Mouse (Mus musculus): ENCODE data around the gene Bcas3. TPM values are rescaled to one million over a fixed set of nuclear protein-coding genes. Genes with fewer than 3 reads are reported as not detected.

Bcas3 gene
- total RNA-seq, 2 experiments from 2014 or later: 97.0 to 136 TPM

- ATAC-seq (replicated peaks; ENCODE audit: low FRiP score, poor library complexity, severe bottlenecking): no peak
Measured at GRCm38 (mm10) chr11:85763655-85764054, 410.7 kb downstream of the Bcas3 start.

- no peak for ATAC-seq (replicated peaks; ENCODE audit: low FRiP score, poor library complexity, severe bottlenecking)
Measured at GRCm38 (mm10) chr11:85766106-85766723, 413.2 kb downstream of the Bcas3 start.

GRCm38 (mm10) chr11:85766811-85767210, 413.8 kb downstream of the Bcas3 start:
- no peak for ATAC-seq (replicated peaks; ENCODE audit: low FRiP score, poor library complexity, severe bottlenecking)

GRCm38 (mm10) chr11:85769740-85770139, 416.8 kb downstream of the Bcas3 start:
- no peak for ATAC-seq (replicated peaks; ENCODE audit: low FRiP score, poor library complexity, severe bottlenecking)

GRCm38 (mm10) chr11:85773391-85773790, 420.4 kb downstream of the Bcas3 start:
- ATAC-seq (replicated peaks; ENCODE audit: low FRiP score, poor library complexity, severe bottlenecking): no peak

GRCm38 (mm10) chr11:85774707-85775106, 421.7 kb downstream of the Bcas3 start:
- no peak for ATAC-seq (replicated peaks; ENCODE audit: low FRiP score, poor library complexity, severe bottlenecking)

GRCm38 (mm10) chr11:85775492-85775891, 422.5 kb downstream of the Bcas3 start:
- no peak for ATAC-seq (replicated peaks; ENCODE audit: low FRiP score, poor library complexity, severe bottlenecking)

- no peak for ATAC-seq (replicated peaks; ENCODE audit: low FRiP score, poor library complexity, severe bottlenecking)
Measured at GRCm38 (mm10) chr11:85776861-85777360, 423.9 kb downstream of the Bcas3 start.

GRCm38 (mm10) chr11:85777950-85778349, 425.0 kb downstream of the Bcas3 start:
- no peak for ATAC-seq (replicated peaks; ENCODE audit: low FRiP score, poor library complexity, severe bottlenecking)

GRCm38 (mm10) chr11:85780303-85780702, 427.3 kb downstream of the Bcas3 start:
- ATAC-seq (replicated peaks; ENCODE audit: low FRiP score, poor library complexity, severe bottlenecking): no peak

GRCm38 (mm10) chr11:85786113-85786718, 433.2 kb downstream of the Bcas3 start:
- 0 out of 2 replicates have a peak, but pooled peaks have one; percentile 18 for ATAC-seq (replicated peaks; ENCODE audit: low FRiP score, poor library complexity, severe bottlenecking)

GRCm38 (mm10) chr11:85789750-85790149, 436.8 kb downstream of the Bcas3 start:
- ATAC-seq (replicated peaks; ENCODE audit: low FRiP score, poor library complexity, severe bottlenecking): no peak

GRCm38 (mm10) chr11:85790267-85790666, 437.3 kb downstream of the Bcas3 start:
- peak; percentile 88 for ATAC-seq (replicated peaks; ENCODE audit: low FRiP score, poor library complexity, severe bottlenecking)

- no peak for ATAC-seq (replicated peaks; ENCODE audit: low FRiP score, poor library complexity, severe bottlenecking)
Measured at GRCm38 (mm10) chr11:85791212-85791611, 438.2 kb downstream of the Bcas3 start.

GRCm38 (mm10) chr11:85792534-85793215, 439.7 kb downstream of the Bcas3 start:
- no peak for ATAC-seq (replicated peaks; ENCODE audit: low FRiP score, poor library complexity, severe bottlenecking)

GRCm38 (mm10) chr11:85799456-85799855, 446.5 kb downstream of the Bcas3 start:
- ATAC-seq (replicated peaks; ENCODE audit: low FRiP score, poor library complexity, severe bottlenecking): peak; percentile 55

- 0 out of 2 replicates have a peak, but pooled peaks have one; percentile 24 for ATAC-seq (replicated peaks; ENCODE audit: low FRiP score, poor library complexity, severe bottlenecking)
Measured at GRCm38 (mm10) chr11:85799856-85800255, 446.9 kb downstream of the Bcas3 start.

- ATAC-seq (replicated peaks; ENCODE audit: low FRiP score, poor library complexity, severe bottlenecking): no peak
Measured at GRCm38 (mm10) chr11:85800380-85800779, 447.4 kb downstream of the Bcas3 start.

- ATAC-seq (replicated peaks; ENCODE audit: low FRiP score, poor library complexity, severe bottlenecking): peak; percentile 90
Measured at GRCm38 (mm10) chr11:85804048-85804447, 451.1 kb downstream of the Bcas3 start.

- ATAC-seq (replicated peaks; ENCODE audit: low FRiP score, poor library complexity, severe bottlenecking): no peak
Measured at GRCm38 (mm10) chr11:85805779-85806178, 452.8 kb downstream of the Bcas3 start.

GRCm38 (mm10) chr11:85807353-85807752, 454.4 kb downstream of the Bcas3 start:
- ATAC-seq (replicated peaks; ENCODE audit: low FRiP score, poor library complexity, severe bottlenecking): no peak
